Mouse (Mus musculus): Measurements from ENCODE around the gene Rbfox1.

GRCm38 (mm10) chr16:6062495-6062894 lies 177.3 kb downstream of the Rbfox1 start:
- TF ChIP-seq POLR2A (IDR thresholded peaks at IDR 0.05; ENCODE audit: extremely low read depth, insufficient read depth, low read length): no peak
- no peak for TF ChIP-seq CTCF (IDR thresholded peaks at IDR 0.05; ENCODE audit: low read depth, low read length)
